Mouse (Mus musculus) layer of hippocampus, adult 8-10 months (tissue): ENCODE measurements around the gene Sdf4. TPM values are rescaled to one million over a fixed set of nuclear protein-coding genes. Genes with fewer than 3 reads are reported as not detected.

ENCODE experiments used
- DNase-seq, 2 experiments: peaks; one replicate each; pipeline ENCODE4 v3.0.0; 2022; ENCODE audit warnings: low spot score in 2 of 2
- total RNA-seq, 4 experiments: library from RNA; stranded (reverse); gene quantifications; 2 replicates each; pipeline ENCODE4 v1.2.4; 2022

Gene Sdf4
- total RNA-seq: 100 to 1,000 TPM; 202 to 230 (median 217) TPM

GRCm38 (mm10) chr4:155992241-155992905 is at the start of gene Sdf4, which contains the start of gene B3galt6:
Gene Sdf4, plus strand, starts transcription at chr4:155992872.
Gene B3galt6, minus strand, starts transcription at chr4:155992649.
- DNase-seq: peak; percentile 74 to 89

GRCm38 (mm10) chr4:155943049-155943452 is 49.6 kb upstream of the Sdf4 start:
- DNase-seq: peak; percentile 29 to 37

GRCm38 (mm10) chr4:155943534-155944249 is 49.0 kb upstream of the Sdf4 start, which contains the start of gene Ube2j2:
Gene Ube2j2, plus strand, starts transcription at chr4:155943831.
- DNase-seq: peak; percentile 93 to 96

GRCm38 (mm10) chr4:155944271-155944670 is 48.4 kb upstream of the Sdf4 start:
- no peak for DNase-seq

GRCm38 (mm10) chr4:155947094-155947493 is 45.6 kb upstream of the Sdf4 start:
- DNase-seq: no peak

GRCm38 (mm10) chr4:155955491-155955890 is 37.2 kb upstream of the Sdf4 start:
- DNase-seq: no peak

- DNase-seq: peak; percentile 47 to 61
Measured at GRCm38 (mm10) chr4:155959275-155959674, 33.4 kb upstream of the Sdf4 start.

GRCm38 (mm10) chr4:155962167-155962971 is 30.3 kb upstream of the Sdf4 start, which contains the start of gene C1qtnf12:
Gene C1qtnf12, plus strand, starts transcription at chr4:155962318.
- DNase-seq: no peak

GRCm38 (mm10) chr4:155963106-155963505 is 29.6 kb upstream of the Sdf4 start:
- no peak for DNase-seq

- DNase-seq: no peak
Measured at GRCm38 (mm10) chr4:155964396-155964795, 28.3 kb upstream of the Sdf4 start.

- DNase-seq: no peak
Measured at GRCm38 (mm10) chr4:155969043-155969653, 23.5 kb upstream of the Sdf4 start.

GRCm38 (mm10) chr4:155970286-155970685 is 22.4 kb upstream of the Sdf4 start:
- DNase-seq: no peak

- no peak for DNase-seq
Measured at GRCm38 (mm10) chr4:155972651-155973050, 20.0 kb upstream of the Sdf4 start.

- no peak for DNase-seq
Measured at GRCm38 (mm10) chr4:155973239-155973638, 19.4 kb upstream of the Sdf4 start.

- no peak for DNase-seq
Measured at GRCm38 (mm10) chr4:155981436-155982082, 11.1 kb upstream of the Sdf4 start.

- DNase-seq: no peak
Measured at GRCm38 (mm10) chr4:155983788-155984187, 8.9 kb upstream of the Sdf4 start.

- peak in 1 of 2 experiments; percentile 57 for DNase-seq
Measured at GRCm38 (mm10) chr4:155991211-155991907, 1.3 kb upstream of the Sdf4 start.

GRCm38 (mm10) chr4:155991908-155992230 is 803 bp upstream of the Sdf4 start:
- no peak for DNase-seq

- peak; percentile 95 to 98 for DNase-seq
Measured at GRCm38 (mm10) chr4:155992906-155993547, 355 bp downstream of the Sdf4 start.

- no peak for DNase-seq
Measured at GRCm38 (mm10) chr4:155993606-155994005, 934 bp downstream of the Sdf4 start.
